Mouse (Mus musculus) R1 (cell line): ENCODE data around the gene Prkn.

Source experiments
- DNase-seq: peaks from one replicate; pipeline ENCODE4 v3.0.0-alpha.2; 2018; ENCODE audit warnings: low read depth, low spot score

Gene Prkn

DNA sequence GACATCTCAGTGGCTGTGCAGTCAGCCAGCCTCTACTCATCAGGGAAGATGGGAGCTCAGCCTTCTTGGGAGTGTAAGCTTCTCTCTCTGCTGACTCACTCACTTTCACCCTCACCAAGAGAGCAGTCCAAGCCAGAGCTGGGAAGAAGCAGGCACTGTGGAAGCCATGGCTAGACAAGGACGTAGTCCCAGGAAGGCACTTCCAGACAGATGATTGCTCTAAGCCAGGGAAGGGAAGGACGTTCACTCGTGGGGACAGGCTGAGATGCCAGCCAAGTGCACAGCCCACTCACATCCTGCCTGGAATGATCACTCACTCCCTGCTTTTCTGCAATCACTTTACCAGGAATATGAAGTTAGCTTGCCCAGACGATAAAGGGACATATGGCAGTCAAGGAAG is 430.0 kb downstream of the Prkn start:
- DNase-seq: no peak

DNA sequence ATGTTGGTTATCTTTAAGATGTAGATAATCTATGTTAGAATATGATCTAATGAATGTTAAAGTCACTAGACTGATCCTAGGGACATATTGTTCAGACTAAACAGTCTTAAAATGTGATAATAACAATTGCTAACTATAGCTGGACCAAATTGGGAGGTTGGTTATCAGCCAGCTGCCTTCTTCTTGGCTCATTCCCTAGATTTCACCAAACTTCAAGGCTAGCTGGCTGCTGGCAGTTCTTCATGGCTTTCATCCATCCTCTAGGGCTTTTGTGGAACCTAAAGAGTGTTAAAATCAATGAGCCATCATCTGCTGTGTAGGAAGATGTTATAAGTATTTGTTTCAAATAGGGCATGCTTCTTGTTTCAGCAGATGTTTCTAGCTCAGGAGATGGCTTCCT is 431.7 kb downstream of the Prkn start:
- DNase-seq: no peak

DNA sequence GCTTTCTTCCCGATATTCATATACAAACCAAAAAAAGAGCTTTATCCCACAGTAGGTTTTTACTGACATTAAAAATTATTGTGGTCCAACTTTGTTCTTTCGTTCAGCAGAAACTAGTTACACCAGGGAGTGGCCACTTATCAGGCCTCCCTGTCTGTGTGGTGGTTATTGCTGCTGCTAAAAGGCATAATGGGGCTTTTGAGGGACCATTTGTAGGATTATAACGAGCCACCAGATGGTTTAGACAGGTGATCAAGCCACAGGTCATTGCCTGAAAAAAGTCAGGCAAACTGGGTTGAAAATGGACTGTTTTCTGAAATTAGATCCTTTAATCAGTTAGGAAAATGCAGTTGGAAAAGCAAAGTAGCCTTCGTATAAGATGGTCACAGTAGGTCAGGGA is 444.1 kb downstream of the Prkn start:
- DNase-seq: no peak

DNA sequence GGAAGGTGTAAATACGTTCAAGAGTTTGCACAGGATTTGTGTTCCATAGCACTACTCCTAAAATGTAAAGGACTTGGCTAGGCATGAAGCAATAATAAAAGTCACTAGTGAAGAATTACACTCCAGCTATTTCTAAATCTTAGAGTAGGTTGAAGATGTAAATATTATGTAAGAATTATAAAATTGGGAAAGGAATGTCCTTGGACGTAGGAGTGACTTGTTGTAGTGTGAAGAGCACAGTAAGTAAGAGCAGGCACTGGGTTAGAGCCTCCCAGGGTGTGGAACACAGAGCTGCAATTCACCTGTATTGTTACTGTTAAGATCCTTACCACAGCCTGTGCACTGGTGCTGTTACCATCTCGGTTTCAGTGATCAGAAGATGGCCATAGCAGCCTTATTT is 450.0 kb downstream of the Prkn start:
- no peak for DNase-seq

DNA sequence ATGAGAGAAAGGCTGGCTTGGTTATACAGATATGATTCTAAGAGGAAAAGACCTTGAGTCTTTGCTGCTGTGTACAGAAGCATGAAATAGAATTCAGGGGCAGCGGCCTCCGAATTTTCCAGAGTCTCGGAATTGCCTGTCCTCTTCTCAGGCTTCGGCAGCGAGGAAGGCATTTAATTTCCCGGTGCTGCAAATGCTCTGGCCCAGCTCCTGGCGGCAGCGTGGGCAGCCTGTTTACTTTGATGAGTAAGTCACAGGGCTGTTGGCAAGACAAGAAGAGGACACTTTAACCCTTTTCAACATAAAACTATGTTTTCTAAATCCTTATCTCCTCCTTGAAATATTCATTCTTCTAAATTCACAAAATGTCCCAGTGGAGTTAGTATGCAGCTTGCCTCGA is 462.9 kb downstream of the Prkn start:
- no peak for DNase-seq

DNA sequence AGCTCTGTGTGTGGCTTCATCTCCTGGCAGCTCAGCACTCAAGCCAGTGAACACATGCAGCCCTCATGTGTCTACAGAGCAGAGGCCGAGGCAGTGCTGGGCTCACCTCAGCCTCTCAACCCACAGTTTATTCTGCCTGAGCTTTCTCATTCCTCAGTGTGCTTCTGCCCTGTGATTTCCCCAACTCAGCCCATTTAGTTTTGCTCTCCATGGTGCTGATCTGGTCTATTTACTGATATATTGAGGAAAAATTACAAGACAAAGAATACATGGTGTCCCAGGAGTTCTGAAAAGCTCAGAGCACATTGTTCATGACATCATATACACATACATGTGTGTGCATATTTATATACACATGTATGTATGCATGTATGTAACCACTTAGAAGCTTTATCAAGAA is 469.7 kb downstream of the Prkn start:
- peak; percentile 34 for DNase-seq

DNA sequence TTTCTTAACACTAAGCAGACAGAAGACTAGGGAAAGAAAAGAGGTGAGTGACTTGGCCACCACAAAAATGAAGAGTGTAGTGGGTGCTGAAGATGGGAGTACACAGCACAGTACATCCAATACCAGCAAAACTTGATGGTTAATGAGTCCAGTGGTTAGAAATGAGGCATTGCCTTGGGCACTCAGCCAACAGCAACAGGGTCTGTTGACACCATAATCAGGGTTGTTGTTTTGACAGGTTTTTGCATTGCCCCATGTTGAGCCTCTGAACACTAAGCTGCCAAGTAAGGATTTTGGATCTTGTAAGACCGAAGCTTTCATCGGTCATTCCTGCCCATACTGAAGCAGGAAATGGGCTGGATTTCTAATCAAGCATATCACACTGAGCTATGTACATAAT is 474.0 kb downstream of the Prkn start:
- DNase-seq: no peak

DNA sequence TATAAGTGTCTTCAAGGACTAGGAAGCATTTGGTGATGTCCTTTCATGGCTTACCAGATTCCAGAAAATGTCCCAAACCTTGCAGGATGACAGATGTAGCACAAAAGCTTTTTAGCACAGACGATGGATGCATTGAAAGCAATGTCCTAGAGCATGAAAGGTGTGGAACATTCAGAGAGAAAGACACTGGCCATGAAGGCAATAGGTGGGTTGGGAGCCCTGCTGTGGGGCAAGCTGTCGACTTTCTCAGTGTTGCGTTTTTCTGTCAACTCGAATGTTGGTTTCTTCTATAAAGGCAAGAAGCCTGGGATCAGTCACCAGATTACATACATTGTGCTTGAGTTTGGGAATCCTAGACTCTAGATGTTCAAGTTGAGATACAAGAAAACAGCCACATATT is 475.5 kb downstream of the Prkn start:
- DNase-seq: no peak

DNA sequence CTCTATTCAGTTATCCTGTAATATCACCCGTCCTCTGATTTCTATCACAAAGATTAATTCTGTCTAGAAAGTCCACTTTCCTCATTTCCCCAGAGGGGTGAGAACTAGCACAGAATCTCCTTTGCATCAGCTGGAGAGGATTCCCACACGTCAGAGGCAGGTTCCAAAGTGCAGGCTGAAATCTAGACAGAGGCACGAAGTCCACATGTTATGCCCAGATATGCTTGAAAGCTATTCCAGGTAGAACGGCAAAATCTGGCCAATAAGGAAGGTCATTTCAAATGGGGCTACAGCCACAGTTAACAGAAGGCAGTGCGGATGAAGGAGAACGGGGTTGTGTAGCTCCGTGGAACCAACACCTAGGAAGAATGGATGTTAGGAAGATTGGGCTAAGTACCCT is 478.8 kb downstream of the Prkn start:
- no peak for DNase-seq

DNA sequence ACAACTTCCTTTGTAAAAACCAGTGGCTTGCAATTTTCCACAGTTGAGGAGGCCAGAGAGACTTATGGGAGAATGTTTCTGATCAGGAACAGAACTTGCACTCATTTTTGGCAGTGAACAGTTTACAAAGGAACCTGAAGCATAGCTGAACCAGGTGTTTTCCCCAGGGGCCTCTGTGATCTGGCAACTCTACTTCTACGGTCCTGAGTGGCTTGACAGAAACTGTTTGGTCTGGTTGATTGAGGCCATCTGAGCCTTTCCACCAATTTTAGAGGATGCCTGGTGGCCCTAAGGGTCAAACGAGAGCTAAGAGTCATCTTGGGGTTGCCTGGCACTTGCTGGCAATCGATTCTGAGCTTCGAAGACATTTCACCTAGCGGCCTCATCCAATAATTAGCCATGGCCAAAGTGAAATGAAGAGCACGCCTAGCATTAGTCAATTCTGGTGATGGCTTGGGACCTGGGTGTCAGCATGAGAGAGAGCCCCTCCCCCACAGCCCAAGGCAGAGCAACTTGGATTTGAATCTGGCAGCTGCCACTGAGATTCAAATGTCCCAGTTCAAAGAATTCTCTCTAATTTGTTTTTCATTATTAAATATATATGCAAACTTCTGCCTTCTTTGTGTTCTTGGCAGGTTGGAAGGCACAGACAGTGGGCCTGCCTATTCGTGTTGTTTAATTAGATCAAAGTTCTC is 479.6 kb downstream of the Prkn start:
- DNase-seq: no peak

DNA sequence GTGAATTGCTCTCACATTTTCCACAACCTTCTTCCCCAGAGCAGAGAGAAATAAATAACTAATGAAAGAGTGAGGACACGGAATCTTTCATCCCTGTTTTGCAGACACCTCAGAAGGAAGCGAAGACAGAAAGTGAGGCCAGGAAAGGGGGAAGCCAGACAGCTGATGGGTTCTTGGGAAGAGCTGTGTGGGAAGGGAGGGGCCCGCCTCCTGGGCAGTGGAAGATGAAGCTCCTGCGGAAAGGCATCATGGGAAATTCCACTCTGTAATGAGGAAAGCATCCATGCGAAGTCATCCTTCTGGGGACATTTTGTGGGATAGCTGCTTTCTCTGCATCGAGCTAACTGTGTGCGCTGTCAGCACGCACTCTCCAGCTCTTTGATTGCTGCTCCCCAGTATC is 491.9 kb downstream of the Prkn start:
- no peak for DNase-seq

DNA sequence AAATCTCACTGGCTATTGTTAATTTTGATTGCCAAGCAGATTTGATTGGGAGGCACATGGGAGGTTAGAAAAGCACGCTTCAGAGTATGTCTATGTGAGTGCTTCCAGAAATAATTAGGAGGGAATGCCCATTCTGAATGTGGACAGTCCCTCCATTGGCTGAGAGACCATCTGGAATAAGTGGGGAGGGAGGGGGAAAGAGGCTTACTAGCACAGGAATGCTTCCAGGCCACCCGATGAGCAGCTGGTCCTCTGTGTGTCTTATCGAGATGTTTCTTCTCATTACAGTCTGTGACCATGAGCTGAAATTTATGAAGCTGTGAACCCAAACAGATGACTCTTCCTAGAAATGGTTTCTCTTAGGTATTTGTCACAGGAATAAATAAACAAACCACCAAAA is 493.6 kb downstream of the Prkn start:
- DNase-seq: no peak

DNA sequence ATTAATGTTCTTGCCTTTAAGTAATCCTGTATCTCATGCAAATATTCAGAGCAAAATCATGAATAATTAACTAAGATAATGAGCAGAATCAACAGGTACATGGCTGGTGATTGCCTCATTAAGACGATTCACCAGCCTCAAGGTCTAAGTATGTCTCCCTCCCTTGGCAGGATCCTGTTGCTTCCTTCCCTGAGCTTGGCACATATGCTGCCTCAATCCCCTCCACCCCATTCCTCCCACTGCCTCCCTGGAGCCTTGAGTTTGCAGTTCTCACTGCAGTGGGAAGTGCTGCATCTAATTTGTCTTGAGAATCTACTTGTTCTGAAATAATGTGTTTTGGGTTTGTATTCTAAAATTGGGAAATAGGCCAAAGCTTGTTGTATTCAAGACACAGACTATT is 496.0 kb downstream of the Prkn start:
- DNase-seq: no peak

DNA sequence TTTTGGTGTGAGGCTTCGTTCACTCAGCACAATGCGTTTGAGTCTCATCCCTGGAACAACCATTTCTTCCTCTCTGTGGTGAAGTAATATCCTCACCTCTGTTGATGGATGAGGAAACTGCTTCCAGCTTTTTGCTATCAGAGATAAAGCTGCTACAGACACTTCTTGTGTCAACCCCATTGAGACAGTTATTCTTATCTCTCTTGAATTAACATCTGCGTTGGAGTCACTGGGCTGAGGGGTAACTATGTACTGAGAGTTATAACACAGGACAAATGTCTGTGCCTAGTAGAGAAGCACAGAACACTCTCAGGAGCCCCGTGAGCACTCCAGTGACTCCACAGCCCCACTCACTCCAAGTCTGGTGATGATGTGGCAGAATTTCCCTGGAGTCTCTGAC is 500.2 kb downstream of the Prkn start:
- DNase-seq: no peak

DNA sequence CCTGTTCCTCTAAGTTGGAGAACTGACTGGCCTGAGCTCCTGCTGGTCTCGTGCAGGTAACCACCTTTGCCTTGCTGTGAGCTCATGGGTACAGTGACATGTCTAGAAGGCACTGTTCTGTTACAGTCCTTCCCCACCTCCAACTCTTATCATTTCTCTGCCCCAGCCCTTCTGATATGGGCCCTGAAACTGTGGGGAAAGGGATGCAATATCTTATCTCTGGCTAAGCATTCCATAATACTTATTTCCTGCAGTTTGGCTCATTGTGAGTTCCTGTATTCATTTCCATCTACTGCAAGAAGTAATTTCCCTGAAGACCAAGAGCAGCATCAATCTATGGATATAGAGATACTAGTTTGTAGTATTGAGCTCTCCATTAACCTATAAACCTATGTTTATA is 506.1 kb downstream of the Prkn start:
- no peak for DNase-seq

DNA sequence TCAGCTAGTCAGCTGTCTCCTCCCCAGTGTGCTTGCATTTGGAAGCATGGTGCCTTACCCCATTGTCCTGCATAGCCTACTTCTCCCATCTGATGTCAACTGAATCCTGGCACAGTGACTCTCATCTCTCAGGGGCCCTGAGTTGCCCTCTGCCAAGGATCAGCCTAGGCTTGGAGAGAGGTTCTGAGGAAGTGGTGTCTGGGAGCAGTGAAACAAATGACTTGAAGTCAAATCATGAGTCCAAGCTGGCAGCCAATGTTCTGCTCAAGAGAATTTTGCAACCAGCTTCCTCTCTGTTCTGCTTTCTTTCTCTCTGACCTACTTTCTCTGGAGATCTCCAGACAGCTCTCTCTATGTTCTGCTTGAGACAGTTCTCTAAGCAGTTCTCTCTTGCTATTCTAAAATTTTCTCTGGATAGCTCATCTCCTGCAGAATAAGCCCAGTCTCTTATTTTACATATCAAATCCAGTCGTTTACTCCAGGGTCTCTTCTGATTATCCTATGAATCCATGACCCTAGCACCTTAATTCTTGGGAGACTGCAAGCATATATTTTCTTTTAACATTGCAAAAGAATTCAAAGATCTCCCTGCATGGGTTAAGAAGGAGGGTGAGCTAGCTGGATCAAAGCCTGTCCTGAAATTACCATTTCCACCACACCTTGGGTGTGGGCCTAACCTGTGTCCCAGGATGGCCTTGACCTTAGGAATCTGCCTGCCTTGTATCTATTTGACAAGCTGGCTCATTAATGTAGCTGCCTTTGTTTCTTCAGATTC is 512.8 kb downstream of the Prkn start:
- DNase-seq: peak; percentile 94

DNA sequence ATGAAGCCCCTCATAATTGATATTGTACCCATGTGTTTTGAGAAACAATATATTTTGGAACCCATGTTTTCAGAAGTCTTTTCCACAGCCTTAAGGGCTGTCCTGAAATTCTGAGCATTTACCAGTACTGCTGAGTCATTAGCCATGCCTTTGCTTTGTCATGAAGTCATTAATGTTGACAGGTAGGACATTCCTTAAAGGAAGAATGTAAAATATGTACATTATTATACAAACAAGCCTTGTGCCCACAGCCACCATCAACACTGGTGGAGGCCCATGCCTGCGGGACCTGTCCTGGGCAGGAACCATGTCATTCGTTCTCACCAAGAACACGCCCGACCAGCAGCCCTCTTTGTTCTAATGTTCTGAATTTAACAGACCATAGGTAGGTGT is 513.4 kb downstream of the Prkn start:
- DNase-seq: peak; percentile 82

DNA sequence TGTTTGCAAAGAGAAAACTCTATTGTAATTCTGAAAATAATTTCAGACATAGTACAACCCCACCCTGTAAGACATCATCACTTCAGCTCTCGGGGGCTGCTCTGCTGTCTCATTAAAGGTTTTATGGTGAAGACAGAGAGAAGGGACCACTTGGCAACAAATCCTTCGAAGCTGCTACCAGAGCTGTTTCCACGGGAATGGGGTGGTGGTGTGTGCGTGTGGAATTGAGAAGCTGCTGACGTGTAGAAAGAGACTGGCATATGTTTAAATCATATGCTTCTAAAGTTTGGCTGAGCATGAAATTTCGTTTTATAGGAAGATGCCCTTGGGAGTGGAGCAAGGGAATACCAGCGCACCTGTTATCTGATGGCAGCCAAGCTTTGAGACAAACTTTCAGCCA is 514.2 kb downstream of the Prkn start:
- no peak for DNase-seq

DNA sequence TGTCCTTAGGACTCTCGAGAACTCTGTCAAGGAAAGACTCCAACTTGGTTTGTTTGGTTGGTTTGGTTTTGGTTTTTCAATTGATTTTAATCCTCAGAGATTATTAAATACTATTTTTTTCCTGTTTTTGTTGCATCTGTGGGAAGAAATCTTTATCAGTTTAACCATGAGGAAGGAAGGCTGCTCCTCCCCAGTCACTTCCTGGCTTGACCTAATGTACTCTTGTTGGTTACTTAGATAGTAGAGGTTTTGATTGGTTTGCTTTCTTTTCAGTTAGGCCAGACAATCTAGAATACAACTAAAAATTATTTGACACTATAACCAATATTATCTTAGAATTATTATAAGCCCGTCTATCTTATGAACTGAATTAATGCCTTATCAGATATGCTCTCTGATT is 535.3 kb downstream of the Prkn start:
- DNase-seq: no peak

DNA sequence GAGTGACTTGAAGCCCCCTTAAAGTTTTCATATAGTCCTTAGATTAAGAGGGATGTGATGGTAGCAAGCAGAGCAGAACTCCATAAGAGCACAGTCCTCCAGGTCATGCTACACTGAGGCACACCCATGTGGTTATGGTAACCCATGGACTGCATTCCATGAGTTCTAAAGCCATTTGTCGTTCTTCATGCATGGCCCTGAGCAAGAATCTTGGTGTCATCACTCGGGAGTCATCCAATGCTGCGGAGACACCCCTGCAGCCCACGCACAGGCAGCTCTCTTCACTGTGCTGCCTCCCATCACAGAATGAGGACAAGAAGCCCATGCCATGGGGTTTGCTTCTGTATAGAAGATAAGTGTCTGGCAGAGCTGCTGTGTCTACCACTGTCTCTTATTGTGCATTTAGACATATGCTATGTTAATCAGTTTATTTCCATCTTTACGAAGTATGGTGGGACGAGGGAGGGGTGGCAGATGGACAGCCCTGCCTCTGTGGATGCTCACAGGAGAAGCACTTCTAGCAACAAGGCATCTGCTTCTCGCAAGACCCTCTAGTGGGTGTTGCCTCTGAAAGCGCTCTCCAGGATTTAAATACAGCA is 543.3 kb downstream of the Prkn start:
- no peak for DNase-seq

DNA sequence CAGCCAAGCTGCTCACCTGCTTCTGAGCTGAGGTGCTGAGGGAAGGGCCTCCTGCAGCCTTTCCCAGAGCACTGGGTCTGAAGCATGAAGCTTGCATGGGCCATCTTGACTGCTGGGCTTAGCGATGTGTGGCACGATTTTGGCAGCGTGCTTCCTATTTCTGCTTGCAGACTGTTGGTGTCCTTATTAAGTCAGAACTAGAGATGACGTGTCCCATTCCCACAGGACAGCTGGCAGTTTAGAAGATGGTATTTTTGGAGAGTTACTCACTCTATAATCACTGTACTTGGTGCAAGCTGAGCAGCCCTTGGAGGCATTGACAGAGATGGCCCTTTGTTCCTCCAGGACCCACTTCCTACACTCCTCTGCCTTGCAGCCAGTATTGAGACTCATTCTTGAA is 545.1 kb downstream of the Prkn start:
- no peak for DNase-seq

DNA sequence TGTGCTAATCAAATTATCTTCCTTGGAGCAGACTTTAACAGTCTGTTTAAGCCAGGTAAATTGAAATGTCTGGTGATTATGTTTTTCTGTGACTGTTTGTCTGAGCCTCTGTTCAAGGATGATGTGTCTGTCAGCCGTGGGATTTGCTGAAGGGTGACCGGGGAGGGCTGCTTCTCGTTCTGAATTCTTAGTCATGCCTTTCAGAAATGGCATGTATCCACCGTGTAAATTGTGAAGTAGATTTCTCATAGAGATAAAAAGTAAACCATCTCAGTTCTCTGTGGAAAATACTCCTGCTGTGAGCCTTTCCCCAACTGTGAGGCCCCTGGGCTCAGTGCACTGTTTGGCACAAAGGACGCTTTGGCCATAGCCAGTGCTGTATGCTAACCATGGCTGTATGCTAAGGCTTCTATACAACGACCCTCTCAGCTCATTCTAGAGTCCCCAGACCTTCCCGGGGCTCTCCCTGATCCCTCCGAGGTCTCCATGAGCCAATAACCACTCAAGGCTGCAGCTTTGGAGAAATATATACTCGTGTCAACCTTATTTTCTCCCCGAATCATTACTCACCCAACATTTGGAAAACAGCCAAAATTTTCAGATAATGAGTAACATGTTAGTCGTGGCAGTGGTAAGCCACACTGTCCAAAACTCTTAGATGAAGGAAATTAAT is 552.6 kb downstream of the Prkn start:
- DNase-seq: no peak

DNA sequence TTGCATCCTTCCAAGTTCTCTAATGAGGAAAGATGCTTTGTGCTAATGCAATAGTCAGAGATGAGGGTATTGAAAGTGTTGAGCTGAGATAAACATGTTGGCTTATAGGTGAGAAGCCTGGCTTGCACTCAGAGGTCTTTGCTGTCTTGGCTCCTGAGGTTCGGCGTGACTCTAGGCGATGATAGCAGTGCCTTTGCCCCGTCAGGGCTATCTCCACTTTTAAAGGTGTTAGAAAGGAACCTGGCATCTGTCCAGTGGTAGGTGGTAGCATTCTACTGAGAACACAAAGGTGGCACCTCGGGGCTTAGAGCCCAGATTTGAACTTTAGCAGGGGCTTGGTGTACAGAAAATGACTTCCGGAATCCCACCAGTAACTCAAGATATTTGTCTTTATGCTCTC is 554.4 kb downstream of the Prkn start:
- no peak for DNase-seq
